Comparison of ENCODE assay signal across 7 mouse cellular contexts in genomic region chr19:10605901-10606622, GRCm38 (mm10). TPM values are rescaled to one million over a fixed set of nuclear protein-coding genes. Genes with fewer than 3 reads are reported as not detected.
DNase-seq lines count a peak whose midpoint lies in the region; ATAC-seq and TF ChIP-seq lines count a peak whose summit lies in the region.

No protein-coding gene starts in this region.

- peak; percentile 5; the same call in 1 of the 2 replicates for ATAC-seq in intestine, embryonic 15.5 days

- DNase-seq in thymus, postnatal 14 days: peak; percentile 30
- DNase-seq in thymus, adult 18-20 months: no peak
- DNase-seq in mesoderm, embryonic 11.5 days (ENCODE audit: low read depth, low spot score): peak; percentile 44
- DNase-seq in natural killer cell, adult 2 months (ENCODE audit: low spot score in 2 of 2): no peak
- DNase-seq in ovary, postnatal 10 days (ENCODE audit: low spot score): no peak

- peaks cover 21% of the 10 kb centered on the region for H3K36me3 ChIP-seq in intestine, embryonic 15.5 days

- no peaks in the 10 kb centered on the region for H3K9me3 ChIP-seq in intestine, embryonic 15.5 days

- H3K9ac ChIP-seq in intestine, embryonic 15.5 days: peak overlapping the region; percentile 98

- 4% methylated on average over 20 of the region's 20 CpGs for WGBS in intestine, embryonic 15.5 days

- no peak for TF ChIP-seq CTCF in cortical plate, adult 2 months (IDR thresholded peaks at IDR 0.05; ENCODE audit: extremely low read depth, insufficient read depth, low read length)

- 0 out of 2 replicates have a peak overlapping the region, but pooled peaks have one; percentile 32 for H3K27ac ChIP-seq in cortical plate, adult 2 months (ENCODE audit: insufficient read depth, low read length)
- H3K27ac ChIP-seq in intestine, embryonic 15.5 days: peak overlapping the region; percentile 90

- H3K4me3 ChIP-seq in cortical plate, adult 2 months (ENCODE audit: insufficient read depth, low read length): peak overlapping the region; percentile 82
- peak overlapping the region; percentile 99 for H3K4me3 ChIP-seq in intestine, embryonic 15.5 days (replicated peaks)

- H3K4me1 ChIP-seq in cortical plate, adult 2 months (ENCODE audit: control insufficient read depth, insufficient read depth, low read length): peaks cover 2% of the 10 kb centered on the region; the same call in 1 of the 2 replicates
- peaks cover 26% of the 10 kb centered on the region for H3K4me1 ChIP-seq in intestine, embryonic 15.5 days (replicated peaks)

- no peak for TF ChIP-seq POLR2A in cortical plate, adult 2 months (IDR thresholded peaks at IDR 0.05; ENCODE audit: extremely low read depth, insufficient read depth, low read length)

- H3K4me2 ChIP-seq in intestine, embryonic 15.5 days (replicated peaks): peak overlapping the region; percentile 66

- H3K27me3 ChIP-seq in intestine, embryonic 15.5 days (replicated peaks): no peaks in the 10 kb centered on the region

RNA-seq across cellular contexts. Expression of gene Tkfc, which starts 0.6 kb away (rescaled TPM):
- polyA plus RNA-seq in cortical plate, adult 2 months (2012; rRNA removed): 16.4 and 17.3 TPM in 2 replicates
- 36.3 and 45.5 TPM in 2 replicates for polyA plus RNA-seq in intestine, embryonic 15.5 days (2015; fragmentation: Nextera tagmentation; extraction: Ambion mirVana)

RNA-seq across cellular contexts. Expression of gene Ddb1, which starts 0.9 kb away (rescaled TPM):
- polyA plus RNA-seq in cortical plate, adult 2 months (2012; rRNA removed): 120 and 123 TPM in 2 replicates
- 278 and 283 TPM in 2 replicates for polyA plus RNA-seq in intestine, embryonic 15.5 days (2015; fragmentation: Nextera tagmentation; extraction: Ambion mirVana)

RNA-seq across cellular contexts. Expression of gene Vwce, which starts 28.0 kb away (rescaled TPM):
- 0.68 and 0.81 TPM in 2 replicates for polyA plus RNA-seq in cortical plate, adult 2 months (2012; rRNA removed)
- polyA plus RNA-seq in intestine, embryonic 15.5 days (2015; fragmentation: Nextera tagmentation; extraction: Ambion mirVana): 3.4 and 4.8 TPM in 2 replicates

RNA-seq across cellular contexts. Expression of gene Tmem138, which starts 28.9 kb away (rescaled TPM):
- polyA plus RNA-seq in cortical plate, adult 2 months (2012; rRNA removed): 19.1 and 20.1 TPM in 2 replicates
- 26.8 and 28.5 TPM in 2 replicates for polyA plus RNA-seq in intestine, embryonic 15.5 days (2015; fragmentation: Nextera tagmentation; extraction: Ambion mirVana)

RNA-seq across cellular contexts. Expression of gene Cyb561a3, which starts 29.1 kb away (rescaled TPM):
- polyA plus RNA-seq in cortical plate, adult 2 months (2012; rRNA removed): 15.1 and 15.5 TPM in 2 replicates
- polyA plus RNA-seq in intestine, embryonic 15.5 days (2015; fragmentation: Nextera tagmentation; extraction: Ambion mirVana): 17.0 and 19.2 TPM in 2 replicates

Comparison
In these comparisons a context has a peak if more than half of its experiments do, and no peak if none do; other contexts are left out.
1. DNase-seq: peak in thymus, postnatal 14 days (single experiment) and mesoderm, embryonic 11.5 days (single experiment); none in thymus, adult 18-20 months (0 of 2), natural killer cell, adult 2 months (0 of 2) and ovary, postnatal 10 days (single experiment).